Mouse (Mus musculus) MEL (cell line): Measurements from ENCODE around the gene Trit1. TPM values are rescaled to one million over a fixed set of nuclear protein-coding genes. Genes with fewer than 3 reads are reported as not detected.

Experiments
- DNase-seq: peaks from one replicate; pipeline ENCODE4 v3.0.0; 2011; ENCODE audit warnings: low read depth, low spot score
- H3K27ac ChIP-seq: 2 replicates; pipeline ENCODE4 v1.5.1; 2012; ENCODE audit warnings: low read depth, mild to moderate bottlenecking, control low read depth, low read length, moderate library complexity; ENCODE audit not compliant: control insufficient read depth
- H3K27me3 ChIP-seq, 2 experiments: fragments of 150-350 bp in 1 of 2; sonication (generic) in 1 of 2; 2 replicates each; pipeline ENCODE4 v1.6.1; 2012; ENCODE audit warnings: low read length in 2 of 2, mild to moderate bottlenecking in 2 of 2, improper control_type of control experiment in 1 of 2, moderate library complexity in 1 of 2; ENCODE audit not compliant: insufficient read depth in 2 of 2, control insufficient read depth in 1 of 2
- H3K36me3 ChIP-seq, 2 experiments: 2 replicates each; pipeline ENCODE4 v1.6.1; 2012 to 2014; ENCODE audit warnings: low read length in 2 of 2, improper control_type of control experiment in 1 of 2, inconsistent platforms in 1 of 2, mild to moderate bottlenecking in 1 of 2; ENCODE audit not compliant: insufficient read depth in 2 of 2, control insufficient read depth in 1 of 2
- H3K4me1 ChIP-seq, 2 experiments: fragments of 150-350 bp in 1 of 2; sonication (generic) in 1 of 2; 2 replicates each; pipeline ENCODE4 v1.6.1; 2012; ENCODE audit warnings: low read length in 2 of 2, improper control_type of control experiment in 1 of 2, mild to moderate bottlenecking in 1 of 2; ENCODE audit not compliant: insufficient read depth in 2 of 2, control insufficient read depth in 1 of 2
- H3K4me3 ChIP-seq, 2 experiments: fragments of 150-350 bp in 1 of 2; sonication (generic) in 1 of 2; 2 replicates each; pipeline ENCODE4 v1.5.1; 2012; ENCODE audit warnings: low read depth in 2 of 2, low read length in 2 of 2, mild to moderate bottlenecking in 2 of 2, moderate library complexity in 2 of 2, control low read depth in 1 of 2, improper control_type of control experiment in 1 of 2; ENCODE audit not compliant: control insufficient read depth in 1 of 2, insufficient read depth in 1 of 2
- H3K79me2 ChIP-seq: 2 replicates; pipeline ENCODE4 v1.6.1; 2012; ENCODE audit warnings: mild to moderate bottlenecking, low read length, moderate library complexity; ENCODE audit not compliant: control insufficient read depth, poor library complexity, insufficient read depth
- H3K9ac ChIP-seq: 2 replicates; pipeline ENCODE4 v1.6.1; 2012; ENCODE audit warnings: low read depth, mild to moderate bottlenecking, control low read depth, low read length, moderate library complexity; ENCODE audit not compliant: control insufficient read depth, poor library complexity, severe bottlenecking
- H3K9me3 ChIP-seq: fragments of 150-350 bp; sonication (generic); replicated peaks from 2 replicates; pipeline ENCODE4 v1.6.1; 2012; ENCODE audit warnings: mild to moderate bottlenecking, low read length, improper control_type of control experiment, moderate library complexity; ENCODE audit not compliant: insufficient read depth
- BHLHE40 ChIP-seq: IDR thresholded peaks from 2 replicates; pipeline ENCODE4 v1.6.1; 2012; ENCODE audit warnings: low read depth, mild to moderate bottlenecking, inconsistent platforms, low read length, improper control_type of control experiment, borderline replicate concordance
- CHD1 ChIP-seq: IDR thresholded peaks from 2 replicates; pipeline ENCODE4 v1.6.1; 2012; ENCODE audit warnings: low read depth, mild to moderate bottlenecking, inconsistent platforms, low read length, improper control_type of control experiment
- CHD2 ChIP-seq: IDR thresholded peaks from 2 replicates; pipeline ENCODE4 v1.6.1; 2011; ENCODE audit warnings: low read length, improper control_type of control experiment
- E2F4 ChIP-seq: IDR thresholded peaks from 2 replicates; pipeline ENCODE4 v1.6.1; 2011; ENCODE audit warnings: low read depth, low read length, improper control_type of control experiment, borderline replicate concordance
- ELF1 ChIP-seq: IDR thresholded peaks from 2 replicates; pipeline ENCODE4 v1.6.1; 2014; ENCODE audit warnings: low read depth, mild to moderate bottlenecking, inconsistent platforms, low read length, improper control_type of control experiment, moderate library complexity
- GATA1 ChIP-seq: IDR thresholded peaks from 2 replicates; pipeline ENCODE4 v1.6.1; 2011; ENCODE audit warnings: low read depth, low read length, improper control_type of control experiment
- JUND ChIP-seq: IDR thresholded peaks from 2 replicates; pipeline ENCODE4 v1.6.1; 2011; ENCODE audit warnings: low read depth, mild to moderate bottlenecking, improper control_type of control experiment, low read length
- KAT2A ChIP-seq: conservative IDR thresholded peaks from 2 replicates; pipeline ENCODE4 v1.6.1; 2012; ENCODE audit warnings: low read depth, low read length, improper control_type of control experiment, inconsistent platforms
- MAFK ChIP-seq: IDR thresholded peaks from 2 replicates; pipeline ENCODE4 v1.6.1; 2011; ENCODE audit warnings: low read depth, mild to moderate bottlenecking, low read length, improper control_type of control experiment, borderline replicate concordance
- MAX ChIP-seq: IDR thresholded peaks from 2 replicates; pipeline ENCODE4 v1.6.1; 2011; ENCODE audit warnings: low read length, improper control_type of control experiment
- MEF2A ChIP-seq: IDR thresholded peaks from 2 replicates; pipeline ENCODE4 v1.6.1; 2014; ENCODE audit warnings: low read depth, mild to moderate bottlenecking, inconsistent platforms, low read length, improper control_type of control experiment; ENCODE audit not compliant: poor library complexity, insufficient replicate concordance, severe bottlenecking; ENCODE audit errors: extremely low read depth
- MXI1 ChIP-seq: IDR thresholded peaks from 2 replicates; pipeline ENCODE4 v1.6.1; 2011; ENCODE audit warnings: mild to moderate bottlenecking, low read depth, low read length, improper control_type of control experiment
- MYB ChIP-seq: IDR thresholded peaks from 2 replicates; pipeline ENCODE4 v1.6.1; 2011; ENCODE audit warnings: mild to moderate bottlenecking, low read depth, low read length, improper control_type of control experiment
- NELFE ChIP-seq: IDR thresholded peaks from 2 replicates; pipeline ENCODE4 v1.6.1; 2011; ENCODE audit warnings: low read depth, low read length, improper control_type of control experiment
- POLR2A ChIP-seq, 2 experiments: IDR thresholded peaks; 2 replicates each; pipeline ENCODE4 v1.6.1; 2011 to 2012; ENCODE audit warnings: low read length in 2 of 2, mild to moderate bottlenecking in 2 of 2, control low read depth in 1 of 2, improper control_type of control experiment in 1 of 2, low read depth in 1 of 2, moderate library complexity in 1 of 2; ENCODE audit not compliant: control insufficient read depth in 1 of 2, insufficient read depth in 1 of 2, poor library complexity in 1 of 2
- POLR2AphosphoS5 ChIP-seq: IDR thresholded peaks from 2 replicates; pipeline ENCODE4 v1.6.1; 2012; ENCODE audit warnings: low read depth, borderline replicate concordance, mild to moderate bottlenecking, inconsistent platforms, low read length, moderate library complexity, mixed read lengths
- RCOR1 ChIP-seq: IDR thresholded peaks from 2 replicates; pipeline ENCODE4 v1.6.1; 2012; ENCODE audit warnings: low read depth, mild to moderate bottlenecking, inconsistent platforms, low read length, improper control_type of control experiment
- SMC3 ChIP-seq: IDR thresholded peaks from 2 replicates; pipeline ENCODE4 v1.6.1; 2011; ENCODE audit warnings: low read depth, low read length, improper control_type of control experiment
- TBP ChIP-seq: IDR thresholded peaks from 2 replicates; pipeline ENCODE4 v1.8.0; 2011; ENCODE audit warnings: low read depth, low read length, improper control_type of control experiment
- TCF12 ChIP-seq: IDR thresholded peaks from 2 replicates; pipeline ENCODE4 v1.6.1; 2014; ENCODE audit warnings: low read depth, mild to moderate bottlenecking, inconsistent platforms, low read length, improper control_type of control experiment, moderate library complexity
- UBTF ChIP-seq: IDR thresholded peaks from 2 replicates; pipeline ENCODE4 v1.6.1; 2012; ENCODE audit warnings: low read depth, mild to moderate bottlenecking, inconsistent platforms, low read length, improper control_type of control experiment, moderate library complexity, borderline replicate concordance; ENCODE audit not compliant: insufficient read depth
- USF2 ChIP-seq, 2 experiments: IDR thresholded peaks; 2 replicates each; pipeline ENCODE4 v1.6.1; 2011 to 2012; ENCODE audit warnings: improper control_type of control experiment in 2 of 2, low read length in 2 of 2, borderline replicate concordance in 1 of 2, inconsistent platforms in 1 of 2, low read depth in 1 of 2, mild to moderate bottlenecking in 1 of 2; ENCODE audit not compliant: insufficient read depth in 1 of 2
- ZKSCAN1 ChIP-seq: IDR thresholded peaks from 2 replicates; pipeline ENCODE4 v1.6.1; 2012; ENCODE audit warnings: low read depth, mild to moderate bottlenecking, inconsistent platforms, low read length, improper control_type of control experiment, moderate library complexity
- ZNF384 ChIP-seq: IDR thresholded peaks from 2 replicates; pipeline ENCODE4 v1.6.1; 2012; ENCODE audit warnings: low read depth, mild to moderate bottlenecking, inconsistent platforms, low read length, improper control_type of control experiment
- polyA plus RNA-seq, 2 experiments: library from polyadenylated mRNA; stranded (reverse) in 1 of 2; unstranded in 1 of 2; fragments of >175 nt in 1 of 2; fragments of >200 nt in 1 of 2; gene quantifications; 2 replicates each; pipeline versions ENCODE4 v1.2.1 to v1.2.4; 2012; ENCODE audit warnings: low replicate concordance in 2 of 2, low read depth in 1 of 2; ENCODE audit not compliant: insufficient read length in 2 of 2, insufficient read depth in 1 of 2, missing spikeins in 1 of 2
- total RNA-seq: library from RNA; depleted of rRNA; stranded (reverse); fragments of 300-350 nt; gene quantifications from 2 replicates; pipeline ENCODE4 v1.2.3, GENCODE M21; 2012

The Trit1 gene
- total and polyA plus RNA-seq, 3 experiments: 17.9 to 19.6 TPM; not detected in 1

DNA sequence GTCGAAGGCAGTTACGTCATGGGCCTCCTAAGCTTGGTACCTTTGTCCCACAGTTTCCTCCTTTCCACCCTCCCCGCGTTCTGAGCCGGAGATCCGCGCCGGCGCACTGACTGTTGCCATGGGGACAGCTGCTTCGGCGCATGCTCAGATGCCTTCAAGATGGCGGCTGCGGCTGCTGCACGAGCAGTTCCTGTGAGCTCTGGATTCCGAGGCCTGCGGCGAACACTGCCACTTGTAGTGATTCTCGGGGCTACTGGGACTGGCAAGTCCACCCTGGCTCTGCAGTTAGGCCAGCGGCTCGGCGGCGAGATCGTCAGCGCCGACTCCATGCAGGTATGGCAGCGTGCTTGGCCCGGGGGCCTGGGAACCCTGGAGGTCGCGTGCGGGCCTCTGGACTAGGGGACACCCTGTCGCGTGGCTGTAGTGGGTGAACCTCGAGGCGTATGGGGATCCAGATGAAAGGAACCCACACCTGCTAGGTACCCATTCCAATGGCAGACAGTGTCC lies at the start of gene Trit1 (continued):
- TF ChIP-seq TBP (peak; percentile 82), POLR2AphosphoS5 (no peak)
- TF ChIP-seq, all 39 proteins: peak for 14

DNA sequence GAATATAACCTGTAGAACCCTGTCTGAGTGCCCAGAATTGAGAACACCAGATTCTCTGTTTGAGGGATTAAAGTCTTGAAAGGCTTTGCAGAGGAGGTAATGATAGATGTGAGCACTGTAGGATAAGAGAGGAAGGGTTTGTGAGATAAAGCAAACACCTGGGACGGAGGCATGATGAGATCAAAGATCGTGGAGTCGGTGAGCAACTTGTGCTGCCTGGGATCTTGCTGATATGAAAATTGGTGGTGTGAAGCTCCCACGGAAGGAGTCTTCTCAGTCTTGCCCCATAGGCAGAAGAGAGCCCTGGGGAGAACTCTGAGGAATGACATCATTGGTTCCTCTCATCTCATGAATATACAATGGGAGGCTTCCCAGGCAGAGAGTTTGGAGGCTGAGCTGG lies 48.3 kb upstream of the Trit1 start:
- Histone ChIP-seq H3K79me2 (no peaks in the 10 kb centered on the region), H3K36me3 (no peaks in the 10 kb centered on the region), H3K27ac (no peak overlapping the region), H3K4me3 (no peak overlapping the region), H3K9ac (no peak overlapping the region), H3K9me3 (no peaks in the 10 kb centered on the region), H3K4me1 (no peaks in the 10 kb centered on the region)
- DNase-seq: no peak
- TF ChIP-seq KAT2A (no peak), GATA1 (0 out of 2 replicates have a peak, but pooled peaks have one; percentile 12)
- TF ChIP-seq, all 39 proteins: peak for 1
- H3K27me3 ChIP-seq: no peaks in the 10 kb centered on the region

DNA sequence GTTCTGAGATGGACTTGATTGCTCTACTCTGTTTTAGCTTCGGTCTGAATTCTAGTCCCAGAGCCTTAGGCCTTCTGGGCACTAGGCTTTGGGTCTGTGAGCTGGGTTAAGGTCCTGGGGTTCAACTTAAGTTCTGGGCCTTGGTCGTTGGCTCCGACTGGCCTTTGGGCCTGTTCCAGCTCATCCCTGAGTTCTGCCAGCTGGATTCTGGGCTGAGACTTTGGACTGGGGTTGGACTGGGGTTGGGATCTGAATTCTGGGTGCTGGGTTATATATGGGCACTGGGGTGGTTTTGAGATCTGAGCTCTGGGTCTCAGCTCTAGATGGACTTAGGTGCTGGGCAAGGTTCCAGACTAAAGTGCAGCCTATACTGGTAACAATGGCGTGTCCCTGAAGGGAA lies 45.2 kb upstream of the Trit1 start:
- H3K79me2 ChIP-seq: no peaks in the 10 kb centered on the region
- H3K36me3 ChIP-seq: no peaks in the 10 kb centered on the region
- no peaks in the 10 kb centered on the region for H3K4me1 ChIP-seq
- no peak for DNase-seq
- no peaks in the 10 kb centered on the region for H3K9me3 ChIP-seq
- TF ChIP-seq JUND (no peak), ELF1 (no peak), POLR2A (IDR thresholded peaks at IDR 0.05; ENCODE audit: control insufficient read depth in 1 of 2, insufficient read depth in 1 of 2, low read depth in 1 of 2, low read length in 2 of 2, poor library complexity in 1 of 2) (no peak), MXI1 (no peak), MYB (no peak)
- TF ChIP-seq, all 39 proteins: peak for 0
- Histone ChIP-seq H3K9ac (no peak overlapping the region), H3K27ac (no peak overlapping the region), H3K4me3 (no peak overlapping the region), H3K27me3 (peaks cover 0 to 4% of the 10 kb centered on the region in 2 experiments)

DNA sequence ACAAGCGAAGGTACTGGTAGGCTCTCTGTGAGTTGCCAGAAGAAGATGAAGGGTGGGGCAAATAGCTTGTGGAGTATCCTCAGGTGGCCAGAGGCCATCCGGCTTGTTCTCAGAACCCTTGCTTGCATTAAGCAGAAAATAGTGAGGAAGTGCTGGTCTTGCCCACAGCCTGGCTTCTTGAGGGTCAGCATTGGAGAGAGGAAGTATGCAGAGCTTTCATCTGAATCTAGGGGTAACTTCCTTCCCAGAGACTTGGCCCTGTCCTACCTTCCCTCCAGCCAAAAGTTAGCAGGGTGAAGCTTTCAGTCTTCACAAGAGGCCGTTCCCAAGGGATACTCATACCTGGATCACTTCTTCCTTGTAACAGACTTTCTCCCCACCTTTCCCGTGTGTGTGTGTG lies 44.8 kb upstream of the Trit1 start:
- H3K4me3 ChIP-seq: no peak overlapping the region
- no peaks in the 10 kb centered on the region for H3K9me3 ChIP-seq
- no peak for DNase-seq
- H3K4me1 ChIP-seq: no peaks in the 10 kb centered on the region
- no peak overlapping the region for H3K9ac ChIP-seq
- H3K79me2 ChIP-seq: no peaks in the 10 kb centered on the region
- H3K27ac ChIP-seq: no peak overlapping the region
- H3K27me3 ChIP-seq: peaks cover 0 to 4% of the 10 kb centered on the region in 2 experiments
- no peaks in the 10 kb centered on the region for H3K36me3 ChIP-seq
- no peak for TF ChIP-seq NELFE
- TF ChIP-seq ZKSCAN1: no peak
- no peak for TF ChIP-seq MAX
- TF ChIP-seq GATA1: no peak
- TF ChIP-seq ZNF384: no peak
- no peak for TF ChIP-seq POLR2A (IDR thresholded peaks at IDR 0.05; ENCODE audit: control insufficient read depth in 1 of 2, insufficient read depth in 1 of 2, low read depth in 1 of 2, low read length in 2 of 2, poor library complexity in 1 of 2)
- no peak for TF ChIP-seq E2F4
- TF ChIP-seq MAFK: no peak
- TF ChIP-seq TCF12: no peak
- no peak for TF ChIP-seq BHLHE40
- no peak for TF ChIP-seq RCOR1
- no peak for TF ChIP-seq SMC3
- no peak for TF ChIP-seq UBTF
- TF ChIP-seq MEF2A: no peak
- TF ChIP-seq CHD2: no peak
- no peak for TF ChIP-seq CHD1
- TF ChIP-seq USF2 (IDR thresholded peaks at IDR 0.05; ENCODE audit: borderline replicate concordance in 1 of 2, insufficient read depth in 1 of 2, low read depth in 1 of 2, low read length in 2 of 2): no peak
